Mouse (Mus musculus): ENCODE results near the gene Gng7.

- TF ChIP-seq POLR2A (IDR thresholded peaks at IDR 0.05; ENCODE audit: extremely low read depth, insufficient read depth, low read length) (no peak), CTCF (IDR thresholded peaks at IDR 0.05; ENCODE audit: extremely low read depth, insufficient read depth, low read length) (no peak)
These were observed 60.3 kb downstream of the Gng7 start for GRCm38 (mm10) chr10:80954415-80954814.

Measured in cortical plate, adult 2 months (tissue).